Mouse (Mus musculus): Measurements from ENCODE around the gene Plppr3.

The Plppr3 gene

GRCm38 (mm10) chr10:79849941-79850628, 24.3 kb downstream of the Plppr3 start:
- DNase-seq: no peak

DNA sequence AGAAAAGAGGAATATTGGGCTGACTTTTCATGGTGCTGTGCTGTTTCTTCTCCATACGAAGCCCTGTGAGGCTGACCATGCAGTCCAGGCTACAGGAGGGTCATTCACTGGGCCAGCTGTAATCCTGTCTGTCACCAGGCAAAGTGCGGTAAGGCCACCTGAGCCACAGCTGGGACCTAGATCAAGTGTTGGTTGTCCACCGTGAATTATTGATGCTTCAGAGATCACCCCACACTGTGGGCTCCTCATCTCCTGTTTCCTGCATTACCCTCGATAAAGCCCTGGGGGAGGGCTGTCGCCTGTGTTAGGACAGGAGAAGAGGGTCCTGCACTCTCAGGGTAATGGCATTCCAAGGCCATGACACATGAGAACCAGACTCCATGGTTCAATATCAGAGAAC, 27.9 kb downstream of the Plppr3 start:
- DNase-seq: no peak

DNA sequence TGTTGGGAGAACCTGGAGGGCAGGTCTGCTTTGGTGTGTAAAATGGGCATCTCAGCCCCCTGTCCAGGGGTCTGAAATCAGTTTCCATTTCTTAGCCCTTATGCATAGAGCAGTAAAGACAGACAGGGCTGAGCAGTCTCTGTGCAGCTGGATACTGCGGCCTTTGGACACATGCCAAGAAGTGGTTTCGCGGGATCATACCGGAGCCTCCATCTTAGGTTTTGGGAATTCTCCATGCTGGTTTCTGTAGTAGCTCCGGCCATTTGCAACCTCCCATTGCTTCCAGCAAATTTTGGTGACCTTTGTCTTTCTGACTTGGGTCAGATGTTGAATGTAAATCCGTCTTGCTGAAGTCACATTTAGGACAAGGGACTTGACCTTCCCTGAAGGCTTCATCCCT, 31.0 kb downstream of the Plppr3 start:
- DNase-seq: no peak

DNA sequence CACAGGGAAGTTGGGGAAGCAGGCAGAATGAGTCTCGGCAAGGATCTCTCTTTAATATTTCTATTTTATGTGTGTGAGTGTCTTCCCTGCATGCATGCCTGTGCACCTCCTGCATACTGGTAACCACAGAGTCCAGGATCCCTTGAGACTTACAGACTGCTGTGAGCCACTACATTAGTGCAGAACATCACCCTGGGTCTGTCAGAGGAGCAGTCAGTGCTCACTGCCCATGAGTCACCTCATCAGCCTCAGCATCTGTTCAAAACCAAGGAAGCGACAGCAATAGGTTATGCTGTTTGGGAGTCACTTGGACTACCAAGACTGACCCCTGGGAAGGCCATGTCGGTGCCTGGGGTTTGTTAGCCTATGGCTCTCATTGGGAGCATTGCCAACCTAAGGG, 32.1 kb downstream of the Plppr3 start:
- DNase-seq: no peak

DNA sequence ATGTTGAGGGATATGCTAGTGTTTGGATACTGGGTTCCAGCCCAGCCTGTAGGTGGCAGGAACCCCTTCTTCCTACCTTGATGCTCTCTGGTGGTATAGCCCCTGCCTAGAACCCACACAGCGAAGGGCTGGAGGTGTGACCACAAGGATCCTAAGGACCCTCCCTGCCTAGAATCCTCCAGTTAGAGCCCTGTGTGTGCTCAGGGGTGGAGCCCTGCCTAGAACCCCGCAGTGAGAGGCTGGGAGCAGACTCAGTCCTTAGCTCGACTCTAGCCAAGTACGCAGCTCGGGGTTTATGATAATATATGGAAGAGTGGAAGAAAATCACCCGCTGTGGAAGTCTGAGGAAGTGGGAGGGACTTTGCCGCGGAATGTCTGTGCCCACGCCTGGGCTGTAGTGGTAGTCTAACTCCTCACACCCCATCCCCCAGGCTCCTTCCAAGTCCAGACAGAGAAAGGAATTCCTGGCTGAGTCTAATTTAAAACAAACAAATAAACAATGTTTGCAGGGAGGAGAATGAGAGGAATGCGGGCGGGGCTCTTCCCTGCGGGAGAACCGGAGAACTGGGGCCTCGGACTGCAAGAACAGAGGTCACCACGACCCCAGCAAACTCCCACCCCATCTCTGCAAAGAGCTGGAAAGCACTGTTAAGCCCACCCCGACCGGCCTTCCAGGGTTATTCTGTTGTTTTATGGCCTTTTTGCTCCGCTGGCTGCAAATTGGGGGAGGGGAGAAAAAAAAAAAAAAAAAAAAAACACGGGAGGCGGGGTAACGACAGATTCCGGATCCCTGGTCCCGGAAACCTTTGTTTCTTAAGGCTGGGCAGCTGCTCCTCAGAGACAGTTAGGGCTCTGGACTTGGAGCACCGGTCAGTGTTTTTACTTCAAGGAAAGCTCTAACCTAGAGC, 33.5 kb downstream of the Plppr3 start:
- DNase-seq: peak; percentile 54

GRCm38 (mm10) chr10:79840091-79840490, 34.3 kb downstream of the Plppr3 start:
- no peak for DNase-seq

DNA sequence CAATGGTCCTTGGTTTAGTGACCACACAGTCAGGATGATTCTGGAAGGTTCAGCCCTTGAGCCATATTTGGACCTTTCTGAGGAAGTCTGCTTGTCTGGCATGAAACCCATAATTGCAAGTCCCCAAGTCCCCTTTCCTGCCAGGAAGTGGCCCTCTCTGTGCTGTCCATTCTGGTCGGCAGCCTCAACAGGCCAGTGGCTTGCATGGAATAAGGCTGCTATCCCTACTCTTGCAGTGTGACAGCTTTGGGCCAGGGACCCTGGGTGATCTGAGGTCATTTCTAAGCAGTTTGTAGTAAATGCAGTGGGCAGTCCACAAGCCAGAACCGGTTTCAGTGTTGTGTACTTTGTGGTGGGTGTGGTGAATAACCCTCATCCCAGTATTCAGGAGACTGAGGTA, 36.3 kb downstream of the Plppr3 start:
- DNase-seq: no peak

DNA sequence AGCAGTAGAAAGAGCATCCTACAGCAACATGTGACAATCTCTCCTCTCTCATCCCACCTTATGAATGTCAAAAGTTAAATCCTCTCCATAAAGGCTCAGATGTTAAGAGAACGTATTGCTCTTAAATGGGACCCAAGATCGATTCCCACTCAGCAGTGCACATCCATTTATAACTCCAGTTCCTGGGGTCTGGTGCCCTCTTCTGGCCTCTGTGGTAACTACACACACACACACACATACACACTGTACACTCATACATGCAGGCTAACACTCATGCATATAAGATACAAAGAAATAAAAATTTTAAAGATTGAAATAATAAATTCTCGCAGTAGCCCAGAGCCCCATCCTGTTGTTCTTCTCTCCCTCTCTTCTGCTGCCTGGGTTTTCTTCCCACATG, 37.5 kb downstream of the Plppr3 start:
- no peak for DNase-seq

DNA sequence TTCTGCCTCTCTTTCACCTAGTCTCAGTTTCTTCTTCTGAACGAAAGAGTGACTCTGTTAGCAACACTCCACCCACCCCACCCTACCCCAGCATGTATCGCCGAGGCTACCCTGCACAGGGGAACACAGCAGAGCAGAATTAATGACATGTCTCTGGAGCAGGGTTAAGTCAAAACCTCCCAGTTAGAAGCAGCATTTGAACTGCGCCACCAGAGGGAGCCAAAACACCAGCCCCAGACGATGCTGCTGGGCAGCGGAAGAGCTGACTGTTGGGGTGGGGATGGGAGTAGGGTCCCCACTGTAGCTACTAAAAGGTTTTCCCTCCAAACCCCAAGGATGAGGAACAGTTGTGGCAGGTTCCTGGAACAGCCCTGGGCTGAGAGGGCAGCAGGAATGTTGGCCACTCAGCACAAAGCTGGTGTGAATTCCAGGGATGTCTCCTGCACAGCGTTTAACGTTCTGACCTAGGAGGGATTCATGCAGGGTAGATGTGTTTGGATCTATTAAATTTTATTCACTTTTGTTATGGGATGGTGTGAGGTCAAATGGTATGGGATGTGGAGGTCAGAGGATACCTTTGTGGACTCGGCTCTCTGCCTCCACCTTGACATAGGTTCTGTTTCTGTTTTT, 39.5 kb downstream of the Plppr3 start:
- peak; percentile 82 for DNase-seq

- no peak for DNase-seq
Measured at GRCm38 (mm10) chr10:79832786-79833181, 41.6 kb downstream of the Plppr3 start.

DNA sequence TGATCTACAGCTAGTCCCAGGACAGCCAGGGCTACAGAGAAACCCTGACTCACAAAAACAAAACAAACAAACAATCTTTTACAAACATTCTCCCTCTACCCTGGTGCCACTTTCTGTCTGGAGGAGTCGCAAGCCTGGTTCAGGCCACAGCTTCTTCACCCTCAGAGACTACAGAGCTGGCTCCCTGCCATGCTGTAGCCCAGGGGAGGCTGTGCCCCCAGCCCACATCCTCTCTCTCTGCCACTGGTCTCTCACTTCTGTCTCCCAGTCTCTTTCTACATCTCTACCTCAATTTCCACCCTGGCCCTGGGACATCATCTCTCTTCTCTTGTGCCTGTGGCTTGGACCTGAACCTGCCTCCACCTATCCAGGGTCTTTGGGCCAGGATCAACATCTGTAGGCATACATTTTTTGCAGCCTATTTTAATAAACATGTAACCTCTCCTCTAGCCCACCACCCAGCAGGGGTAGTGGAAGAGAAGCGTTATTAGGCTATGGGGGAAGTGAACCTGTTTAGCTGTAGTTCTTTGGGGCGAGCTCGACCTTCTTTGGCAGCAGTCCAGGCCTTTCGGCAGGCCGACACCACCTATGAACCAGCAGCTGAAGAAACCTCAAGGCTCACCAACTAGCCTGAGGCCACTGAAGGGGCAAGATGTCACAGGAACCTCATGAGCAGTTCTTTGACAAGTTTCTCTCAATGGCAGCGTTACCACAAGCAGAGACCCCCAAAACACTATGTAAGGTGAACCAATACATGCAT, 42.2 kb downstream of the Plppr3 start:
- no peak for DNase-seq

GRCm38 (mm10) chr10:79831583-79831982, 42.9 kb downstream of the Plppr3 start:
- DNase-seq: no peak

DNA sequence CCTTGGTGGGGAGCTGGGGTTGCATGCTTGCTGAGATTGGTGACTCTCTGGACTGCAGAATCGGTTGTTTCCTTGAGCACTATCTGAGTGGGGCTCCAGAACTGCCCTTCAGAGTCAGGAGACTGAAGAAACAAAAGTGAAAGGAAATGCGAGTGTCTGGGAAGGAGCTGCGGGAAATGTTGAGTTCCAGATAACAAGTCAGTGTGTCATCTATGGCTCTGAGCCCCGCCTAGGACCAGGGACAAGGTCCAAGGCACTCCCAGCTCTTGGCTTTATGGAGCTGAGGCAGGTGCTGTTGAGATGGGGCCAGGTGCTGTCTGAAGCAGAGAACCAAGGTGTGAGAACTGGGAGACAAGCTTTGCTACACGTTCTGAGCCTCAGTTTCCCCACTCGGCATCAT, 50.0 kb downstream of the Plppr3 start:
- no peak for DNase-seq

- DNase-seq: no peak
Measured at GRCm38 (mm10) chr10:79823011-79823410, 51.4 kb downstream of the Plppr3 start.

GRCm38 (mm10) chr10:79822372-79822771, 52.1 kb downstream of the Plppr3 start:
- DNase-seq: no peak

DNA sequence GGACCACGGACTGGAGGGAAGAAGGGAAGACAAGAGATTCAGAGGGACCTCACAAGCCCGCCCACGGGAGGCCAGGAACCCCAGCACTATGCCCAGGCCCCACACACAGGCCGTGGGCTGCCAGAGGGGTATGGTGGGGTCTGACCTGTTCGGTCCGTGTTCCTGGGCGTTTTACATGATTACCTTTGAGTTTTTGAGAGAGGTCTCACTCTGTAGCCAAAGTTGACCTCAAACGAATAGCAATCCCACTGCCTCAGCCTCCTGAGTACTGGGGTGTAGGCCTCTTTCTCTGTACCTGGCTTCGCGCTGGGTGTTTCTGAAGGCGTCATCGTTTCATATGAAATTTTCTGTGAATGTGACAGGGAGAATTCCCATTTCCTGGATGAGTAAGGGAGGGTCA, 52.7 kb downstream of the Plppr3 start:
- peak; percentile 6 for DNase-seq

DNA sequence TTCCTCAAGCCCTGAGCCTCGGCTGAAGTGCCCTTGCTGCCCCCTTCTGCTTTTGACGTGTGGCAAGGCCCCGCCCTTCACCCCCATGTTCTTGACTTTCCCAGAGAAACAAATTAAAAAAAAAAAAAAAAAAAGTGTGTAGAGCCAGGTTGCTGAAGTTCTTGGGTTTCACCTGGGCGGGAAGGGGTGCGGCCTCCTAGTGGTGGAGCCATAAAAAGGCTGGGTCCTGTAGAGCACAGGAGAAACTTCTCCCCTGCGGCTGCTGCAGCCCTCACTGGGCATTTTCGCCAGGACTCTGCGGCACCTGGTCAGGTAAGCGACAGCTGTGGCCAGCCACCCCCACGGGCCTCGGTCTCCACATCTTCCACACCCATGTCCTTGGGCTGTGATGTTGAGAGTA, 53.7 kb downstream of the Plppr3 start, which contains the start of gene Misp:
Misp (plus strand) TSS at position 208 of the 400 bp plus-strand sequence.
- DNase-seq: no peak

GRCm38 (mm10) chr10:79820277-79820676, 54.2 kb downstream of the Plppr3 start:
- DNase-seq: no peak

DNA sequence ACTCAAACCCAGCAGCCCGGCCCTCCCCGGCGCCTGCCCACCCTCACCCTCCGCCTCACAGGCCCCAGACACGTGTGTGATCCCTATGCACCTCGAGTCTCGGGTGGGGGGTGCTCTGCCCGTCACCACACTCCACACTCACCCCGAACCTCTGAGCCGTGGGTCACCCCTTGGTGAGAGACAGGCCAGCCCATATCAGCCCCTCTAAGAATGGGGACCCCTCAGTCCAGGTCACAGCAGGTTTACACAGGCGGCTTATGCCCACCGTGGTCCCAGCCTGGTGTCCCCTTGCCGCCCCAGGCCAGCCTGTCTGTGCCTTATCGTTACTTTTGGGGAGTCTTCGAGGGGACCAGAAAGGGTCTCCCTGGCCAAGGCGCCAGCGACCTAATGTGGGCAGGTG, 54.8 kb downstream of the Plppr3 start:
- DNase-seq: no peak

DNA sequence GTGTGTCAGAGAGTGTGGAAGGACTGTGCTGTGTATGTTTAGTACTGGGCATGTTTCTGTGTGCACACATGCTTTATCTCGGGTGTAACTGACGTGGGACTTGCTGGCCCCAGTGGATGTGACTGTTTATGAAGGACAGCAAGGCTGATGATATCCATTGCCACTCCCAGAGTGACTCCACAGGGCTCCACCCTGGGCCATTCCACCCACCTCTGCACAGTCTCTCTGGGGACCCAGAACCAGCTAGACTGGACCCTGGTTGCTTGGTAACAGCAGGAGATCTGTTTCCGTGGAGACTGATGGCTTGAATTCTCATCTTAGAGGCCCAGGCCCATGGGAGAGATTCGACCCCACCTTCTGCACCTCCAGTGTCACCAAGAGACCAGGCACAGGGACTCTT, 56.2 kb downstream of the Plppr3 start:
- no peak for DNase-seq

DNA sequence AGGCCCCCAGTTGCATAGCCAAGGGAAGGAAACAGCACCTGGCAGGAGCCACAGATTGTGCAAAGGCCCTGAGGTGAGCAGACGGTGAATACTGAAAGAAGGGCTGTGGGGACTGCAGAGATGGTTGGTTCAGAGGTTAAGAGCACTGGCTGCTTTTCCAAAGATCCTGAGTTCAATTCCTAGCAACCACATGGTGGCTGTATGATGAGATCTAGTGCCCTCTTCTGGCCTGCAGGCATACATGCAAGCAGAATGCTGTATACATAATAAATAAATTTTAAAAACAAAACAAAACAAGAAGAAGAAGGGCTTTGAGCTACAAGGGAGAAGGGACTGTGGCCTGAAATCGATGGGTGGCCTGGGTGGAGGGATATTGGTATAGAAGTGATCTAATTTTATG, 57.3 kb downstream of the Plppr3 start:
- DNase-seq: no peak

- DNase-seq: no peak
Measured at GRCm38 (mm10) chr10:79815671-79816494, 58.6 kb downstream of the Plppr3 start.
